Mouse (Mus musculus) lung, embryonic 14.5 days (tissue): Measurements from ENCODE around the gene Rabl6. TPM values are rescaled to one million over a fixed set of nuclear protein-coding genes. Genes with fewer than 3 reads are reported as not detected.

ENCODE experiments used
- ATAC-seq: fragments of 200-750 bp; cut with Nextera tagmentation; 2 replicates; pipeline ENCODE4 v1.8.0; 2017; ENCODE audit warnings: mild to moderate bottlenecking, moderate TSS enrichment, moderate library complexity; ENCODE audit not compliant: insufficient read depth
- DNase-seq: peaks from one replicate; pipeline ENCODE4 v3.0.0-alpha.2; 2015
- H3K27ac ChIP-seq: fragments of 300-500 bp; sonication (generic); 2 replicates; pipeline ENCODE4 v1.5.1; 2014; ENCODE audit warnings: low read depth, mild to moderate bottlenecking, moderate library complexity
- H3K27me3 ChIP-seq: fragments of 300-500 bp; sonication (generic); 2 replicates; pipeline ENCODE4 v1.6.1; 2014; ENCODE audit warnings: low read length, control low read depth; ENCODE audit not compliant: insufficient read depth
- H3K36me3 ChIP-seq: fragments of 300-500 bp; sonication (generic); 2 replicates; pipeline ENCODE4 v1.6.1; 2014; ENCODE audit warnings: control low read depth; ENCODE audit not compliant: insufficient read depth
- H3K4me1 ChIP-seq: fragments of 300-500 bp; sonication (generic); 2 replicates; pipeline ENCODE4 v1.6.1; 2014; ENCODE audit warnings: antibody characterized with exemption, control low read depth; ENCODE audit not compliant: insufficient read depth
- H3K4me2 ChIP-seq: fragments of 300-500 bp; sonication (generic); 2 replicates; pipeline ENCODE4 v1.6.1; 2014; ENCODE audit warnings: mild to moderate bottlenecking
- H3K4me3 ChIP-seq: fragments of 300-500 bp; sonication (generic); 2 replicates; pipeline ENCODE4 v1.5.1; 2014; ENCODE audit warnings: low read depth, low read length
- H3K9ac ChIP-seq: fragments of 300-500 bp; sonication (generic); 2 replicates; pipeline ENCODE4 v1.6.1; 2014
- H3K9me3 ChIP-seq: fragments of 300-500 bp; sonication (generic); 2 replicates; pipeline ENCODE4 v1.6.1; 2016; ENCODE audit warnings: low read depth, low read length, control low read depth
- CTCF ChIP-seq: IDR thresholded peaks from 2 replicates; pipeline ENCODE4 v1.5.1; 2016; ENCODE audit warnings: antibody characterized with exemption, low read depth
- WGBS: fragments of 180-500 bp; shearing (Covaris S2); extraction: QIAGEN DNeasy Blood & Tissue Kit; methylation state at CpG from one replicate; pipeline ENCODE4 v1.1.7; 2014; 5-methylcytosine and 5-hydroxymethylcytosine counted together
- polyA plus RNA-seq: library from polyadenylated mRNA; unstranded; fragments of >200 nt; fragmentation: Nextera tagmentation; extraction: Ambion mirVana; gene quantifications from 2 replicates; pipeline ENCODE4 v1.2.1, GENCODE M21; 2014

Gene Rabl6
- polyA plus RNA-seq, 1 experiment from 2014 or later, result 85.7 TPM

DNA sequence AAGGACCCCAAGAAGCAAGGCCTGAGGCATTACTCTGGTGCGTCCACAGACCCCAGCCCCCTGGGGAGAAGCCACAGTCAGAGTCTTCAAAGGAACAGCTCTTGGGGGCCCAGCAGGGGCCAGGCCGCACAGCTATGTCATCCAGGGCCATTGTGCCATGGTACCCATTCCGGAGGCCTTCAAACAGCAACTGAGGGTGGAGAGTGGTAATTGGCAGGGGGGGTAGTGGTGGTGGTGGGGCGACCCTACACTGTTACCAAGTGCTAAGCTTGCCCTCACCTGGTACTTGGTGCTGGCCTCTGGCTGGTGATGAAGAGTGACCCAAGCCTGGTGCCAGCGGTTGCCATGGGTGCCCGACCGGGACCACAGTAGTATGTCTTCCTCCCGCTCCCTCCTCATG, 42.6 kb downstream of the Rabl6 start:
- DNase-seq, result no peak
- no peak for TF ChIP-seq CTCF
- Histone ChIP-seq H3K4me1 (no peaks in the 10 kb centered on the region), H3K4me2 (no peak overlapping the region), H3K9ac (no peak overlapping the region), H3K36me3 (peaks cover 96% of the 10 kb centered on the region), H3K27ac (no peak overlapping the region), H3K4me3 (no peak overlapping the region), H3K9me3 (no peaks in the 10 kb centered on the region), H3K27me3 (no peaks in the 10 kb centered on the region)
- 89% methylated on average over 8 of the region's 8 CpGs for WGBS
- ATAC-seq, result no peak

DNA sequence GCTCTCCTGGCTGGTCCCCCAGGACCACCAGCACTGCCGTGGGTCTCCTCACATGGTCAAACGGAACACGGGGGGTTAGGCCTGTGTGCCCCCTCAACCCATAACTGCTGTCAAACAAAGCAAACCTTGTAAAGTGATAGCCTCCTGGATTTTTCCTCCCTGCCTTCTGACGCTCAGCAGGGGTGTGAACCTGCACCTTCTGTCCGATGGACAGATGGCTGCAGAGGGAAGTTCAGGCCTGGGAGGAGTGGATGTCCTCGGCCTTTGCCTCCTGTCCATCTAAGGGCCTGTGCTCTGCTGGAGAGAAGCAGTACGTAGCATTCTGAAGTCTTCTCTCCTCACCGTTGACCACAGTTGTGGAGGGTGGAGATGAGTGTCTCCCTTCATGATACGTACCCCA, 46.4 kb downstream of the Rabl6 start:
- no peak overlapping the region for H3K9ac ChIP-seq
- H3K27me3 ChIP-seq, result no peaks in the 10 kb centered on the region
- no peak overlapping the region for H3K4me3 ChIP-seq
- H3K4me2 ChIP-seq, result no peak overlapping the region
- DNase-seq, result no peak
- H3K36me3 ChIP-seq, result peaks cover 70% of the 10 kb centered on the region
- H3K27ac ChIP-seq, result no peak overlapping the region
- no peaks in the 10 kb centered on the region for H3K9me3 ChIP-seq
- no peak for ATAC-seq
- H3K4me1 ChIP-seq, result peaks cover 11% of the 10 kb centered on the region
- no peak for TF ChIP-seq CTCF
- WGBS, result 68% methylated on average over 9 of the region's 9 CpGs

DNA sequence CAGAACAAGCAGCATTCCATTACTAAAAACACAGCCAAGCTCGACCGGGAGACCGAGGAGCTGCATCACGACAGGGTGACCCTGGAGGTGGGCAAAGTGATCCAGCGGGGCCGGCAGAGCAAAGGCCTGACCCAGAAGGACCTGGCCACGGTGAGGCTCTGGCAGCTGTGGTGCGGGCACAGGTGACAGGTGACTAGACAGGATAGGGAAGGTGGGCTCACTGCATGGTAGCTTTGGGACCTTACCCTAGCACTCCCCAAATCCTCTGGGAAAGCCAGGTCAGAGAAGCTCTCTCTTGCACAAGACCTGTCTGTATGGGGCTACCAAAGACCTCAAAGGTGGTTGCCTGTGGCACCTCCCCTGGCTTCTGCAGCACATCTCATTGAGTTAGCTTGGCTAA, 47.8 kb downstream of the Rabl6 start:
- DNase-seq, result no peak
- TF ChIP-seq CTCF, result no peak
- Histone ChIP-seq H3K4me3 (no peak overlapping the region), H3K27me3 (no peaks in the 10 kb centered on the region), H3K4me2 (no peak overlapping the region), H3K27ac (no peak overlapping the region), H3K9me3 (no peaks in the 10 kb centered on the region), H3K9ac (no peak overlapping the region), H3K4me1 (peaks cover 11% of the 10 kb centered on the region), H3K36me3 (peaks cover 58% of the 10 kb centered on the region)
- WGBS, result 81% methylated on average over 8 of the region's 8 CpGs
- ATAC-seq, result no peak

DNA sequence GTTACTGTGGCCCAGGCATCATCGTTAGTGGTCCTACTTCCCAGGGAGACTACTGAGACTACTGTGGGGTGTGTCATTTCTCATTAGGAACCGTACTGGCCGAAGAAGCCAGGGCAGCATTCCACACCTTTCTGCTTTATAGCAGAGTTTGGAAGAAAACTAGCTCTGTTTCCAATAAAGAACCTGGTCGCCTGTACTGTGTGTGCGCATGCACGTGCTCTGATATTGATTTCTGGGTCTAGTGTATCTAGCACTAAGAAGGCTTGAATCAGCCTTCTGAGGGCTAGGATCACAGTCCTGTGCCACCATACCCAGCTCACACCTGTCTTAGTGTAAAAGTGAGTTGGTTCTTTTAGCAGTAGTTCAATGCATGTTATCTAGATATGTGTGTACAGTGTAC, 49.5 kb downstream of the Rabl6 start:
- 70% methylated on average over 6 of the region's 6 CpGs for WGBS
- DNase-seq (no peak), ATAC-seq (no peak)
- Histone ChIP-seq H3K4me3 (peak overlapping the region; percentile 93), H3K9me3 (no peaks in the 10 kb centered on the region), H3K27ac (no peak overlapping the region), H3K9ac (peak overlapping the region; percentile 84), H3K4me1 (peaks cover 11% of the 10 kb centered on the region), H3K27me3 (no peaks in the 10 kb centered on the region), H3K36me3 (peaks cover 41% of the 10 kb centered on the region), H3K4me2 (peak overlapping the region; percentile 93)
- TF ChIP-seq CTCF, result no peak

DNA sequence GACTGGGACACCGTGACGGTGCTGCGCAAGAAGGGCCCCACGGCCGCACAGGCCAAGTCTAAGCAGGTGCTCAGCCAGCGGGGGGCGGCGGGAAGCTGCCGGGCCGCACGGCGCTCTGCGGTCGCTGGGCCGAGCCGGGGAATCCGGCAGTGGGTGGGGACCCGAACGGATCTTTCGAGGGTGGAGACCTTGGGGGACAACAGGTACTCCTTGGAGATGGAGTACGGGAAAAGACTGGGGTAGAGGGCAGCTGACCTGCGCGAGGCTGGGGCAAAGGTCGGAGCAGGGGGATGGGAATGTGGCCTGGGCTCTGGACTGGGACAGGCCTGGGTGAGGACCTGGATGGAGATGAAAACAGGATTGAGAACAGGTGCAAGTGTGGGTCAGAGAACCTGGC, 50.4 kb downstream of the Rabl6 start:
- no peak for TF ChIP-seq CTCF
- H3K27me3 ChIP-seq, result no peaks in the 10 kb centered on the region
- H3K9ac ChIP-seq, result peak overlapping the region; percentile 84
- under 1% methylated on average over 24 of the region's 24 CpGs for WGBS
- H3K4me1 ChIP-seq, result peaks cover 11% of the 10 kb centered on the region
- H3K27ac ChIP-seq, result no peak overlapping the region
- peaks cover 33% of the 10 kb centered on the region for H3K36me3 ChIP-seq
- peak overlapping the region; percentile 93 for H3K4me2 ChIP-seq
- H3K4me3 ChIP-seq, result peak overlapping the region; percentile 93
- peak; percentile 33 for ATAC-seq
- H3K9me3 ChIP-seq, result no peaks in the 10 kb centered on the region
- no peak for DNase-seq

DNA sequence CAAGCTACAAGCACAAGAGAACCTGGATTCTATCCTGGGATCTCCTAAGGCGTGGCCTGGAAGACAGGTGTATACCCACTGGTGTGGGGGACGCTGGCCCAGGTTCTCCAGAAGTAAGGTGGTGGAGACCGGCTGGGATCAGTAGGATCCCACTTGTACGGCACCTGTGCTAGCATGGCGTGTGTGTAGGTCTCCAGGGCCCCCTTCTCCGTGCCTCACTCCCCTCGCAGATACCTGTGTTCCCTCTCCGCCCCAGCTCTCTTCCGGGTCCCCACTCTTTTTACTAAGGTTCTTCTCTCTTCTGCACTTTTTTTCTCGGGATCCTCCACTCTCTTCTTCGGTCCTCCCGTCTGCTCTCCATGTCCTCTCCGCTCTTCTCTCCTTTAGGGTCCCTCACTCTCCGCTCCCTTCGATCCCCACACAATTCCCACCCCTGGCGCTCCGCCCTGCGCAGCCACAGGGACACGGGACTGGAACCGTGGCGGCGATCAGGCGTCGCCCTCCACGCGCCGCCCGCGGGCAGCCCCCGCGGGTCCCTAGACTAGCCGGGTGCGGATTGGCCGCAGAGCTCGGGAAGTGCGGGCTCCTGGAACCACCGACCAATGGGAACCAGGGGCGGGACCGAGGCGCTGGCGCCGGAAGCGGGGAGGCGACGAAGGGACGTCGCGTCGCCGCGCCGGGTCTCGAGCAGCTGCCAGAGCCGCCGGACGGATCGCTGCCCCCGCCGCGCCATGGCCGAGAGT, 50.9 kb downstream of the Rabl6 start, which contains the start of gene Edf1:
Edf1 (plus strand) TSS at position 627 of the 743 bp plus-strand sequence.
- Histone ChIP-seq H3K27ac (peak within 1 kb of the TSS; percentile 69), H3K36me3 (peaks cover 27% of the 10 kb centered on the region), H3K4me3 (peak within 1 kb of the TSS; percentile 93), H3K27me3 (no peaks in the 10 kb centered on the region), H3K9ac (peak within 1 kb of the TSS; percentile 84), H3K4me1 (peaks cover 11% of the 10 kb centered on the region), H3K9me3 (no peaks in the 10 kb centered on the region), H3K4me2 (peak within 1 kb of the TSS; percentile 93)
- DNase-seq, result peak; percentile 97
- whole genome bisulfite sequencing, result under 1% methylated on average over 61 of the region's 61 CpGs
- TF ChIP-seq CTCF, result no peak
- peak; percentile 98 for ATAC-seq

DNA sequence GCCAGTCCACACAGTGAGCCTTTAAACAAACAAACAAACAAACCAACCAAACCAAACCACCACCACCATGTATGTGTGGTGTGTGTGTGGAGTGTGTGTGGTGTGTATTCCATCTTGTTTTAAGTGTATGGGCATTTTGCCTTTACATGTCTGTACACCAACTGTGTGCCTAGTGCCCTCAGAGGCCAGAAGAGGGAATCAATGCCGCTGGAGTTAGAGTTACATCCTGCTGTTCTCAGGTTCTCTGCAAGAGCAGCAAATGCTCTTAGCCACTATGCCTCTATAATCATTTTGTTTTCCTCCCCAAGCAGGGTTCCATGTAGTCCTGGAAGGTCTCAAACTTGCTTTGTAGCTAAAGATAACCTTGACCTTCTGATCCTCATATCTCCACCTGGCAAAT, 52.0 kb downstream of the Rabl6 start:
- Histone ChIP-seq H3K9ac (no peak overlapping the region), H3K4me3 (no peak overlapping the region), H3K9me3 (no peaks in the 10 kb centered on the region), H3K27me3 (no peaks in the 10 kb centered on the region), H3K4me2 (no peak overlapping the region), H3K27ac (no peak overlapping the region), H3K4me1 (peaks cover 11% of the 10 kb centered on the region), H3K36me3 (peaks cover 16% of the 10 kb centered on the region)
- TF ChIP-seq CTCF, result no peak
- WGBS, result 54% methylated on average over 1 of the region's 1 CpGs
- ATAC-seq (no peak), DNase-seq (no peak)
